Mouse (Mus musculus): ENCODE results near the gene Rhebl1.

DNA sequence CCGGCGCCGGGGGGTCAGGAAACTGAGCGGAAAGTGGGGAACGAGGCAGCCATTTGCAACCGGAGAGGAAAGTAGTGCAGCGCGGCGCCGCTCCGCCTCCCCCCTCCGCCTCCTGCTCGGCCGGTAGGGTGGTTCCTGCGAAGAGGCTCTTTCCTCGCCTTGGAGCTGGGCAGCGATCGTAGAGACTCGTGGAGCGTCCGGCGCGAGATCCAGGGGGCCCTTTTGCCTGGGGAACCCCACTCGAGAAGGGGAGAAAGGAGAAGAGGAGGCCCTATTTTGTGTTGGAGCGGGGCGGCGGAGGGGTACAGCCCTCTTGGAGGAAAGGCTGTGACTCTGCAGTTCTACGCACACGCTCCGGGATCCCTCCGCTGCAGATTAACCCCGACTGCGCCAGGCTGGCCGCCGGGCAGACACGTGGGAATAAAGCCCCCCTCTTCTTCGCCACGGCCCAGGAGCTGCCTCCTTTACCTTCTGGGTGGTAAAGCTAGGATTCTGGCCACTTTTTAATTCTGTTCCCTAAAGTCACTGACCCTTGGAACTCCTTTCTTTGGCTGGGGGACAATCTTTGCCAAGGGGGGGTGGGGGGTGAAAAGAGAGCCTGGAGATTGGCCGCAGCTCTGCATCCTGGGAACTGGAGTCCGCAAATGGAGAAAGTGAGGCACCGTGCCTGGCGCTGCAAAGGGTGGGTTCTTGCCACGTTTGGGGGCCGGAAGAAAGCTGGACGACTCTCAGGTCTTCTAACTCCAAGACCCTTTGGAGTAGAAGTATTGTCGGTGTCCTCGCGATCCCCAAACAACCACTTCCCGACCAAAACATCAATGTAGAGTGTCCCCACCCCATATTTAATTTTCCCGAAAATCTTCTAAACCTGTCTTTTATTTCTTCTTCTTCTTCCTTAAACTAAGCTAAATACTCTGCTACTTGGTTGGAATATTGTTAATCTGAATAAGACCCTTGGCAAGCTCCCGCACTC, 22.1 kb downstream of the Rhebl1 start:
- TF ChIP-seq POLR2A (IDR thresholded peaks at IDR 0.05; ENCODE audit: low read depth, low read length) (peak; percentile 95), SMC3 (IDR thresholded peaks at IDR 0.05; ENCODE audit: low read depth, low read length) (no peak), IRF4 (IDR thresholded peaks at IDR 0.05; ENCODE audit: low read depth, low read length) (peak; percentile 70), CTCF (conservative IDR thresholded peaks at IDR 0.05 in 1 of 2, IDR thresholded peaks at IDR 0.05 in 1 of 2; ENCODE audit: low read depth in 2 of 2, low read length in 2 of 2) (no peak), MAFK (IDR thresholded peaks at IDR 0.05; ENCODE audit: insufficient replicate concordance, low read length) (no peak; the same call in 1 of the 2 replicates), MAX (IDR thresholded peaks at IDR 0.05; ENCODE audit: low read length) (peak; percentile 97), JUND (conservative IDR thresholded peaks at IDR 0.05; ENCODE audit: low read depth, low read length) (no peak), EP300 (IDR thresholded peaks at IDR 0.05; ENCODE audit: low read length) (no peak), MXI1 (IDR thresholded peaks at IDR 0.05; ENCODE audit: low read depth, low read length) (peak; percentile 98), ZNF384 (IDR thresholded peaks at IDR 0.05; ENCODE audit: low read depth, low read length) (no peak), MAZ (IDR thresholded peaks at IDR 0.05; ENCODE audit: low read depth, low read length) (peak; percentile 97)
